Mouse (Mus musculus) frontal cortex, postnatal 25 days (tissue): ENCODE results near the gene Abhd17b.

Experiments used
- DNase-seq, 2 experiments: peaks; one replicate each; pipeline ENCODE4 v3.0.0; 2022; ENCODE audit warnings: low spot score in 2 of 2

Abhd17b gene

DNA sequence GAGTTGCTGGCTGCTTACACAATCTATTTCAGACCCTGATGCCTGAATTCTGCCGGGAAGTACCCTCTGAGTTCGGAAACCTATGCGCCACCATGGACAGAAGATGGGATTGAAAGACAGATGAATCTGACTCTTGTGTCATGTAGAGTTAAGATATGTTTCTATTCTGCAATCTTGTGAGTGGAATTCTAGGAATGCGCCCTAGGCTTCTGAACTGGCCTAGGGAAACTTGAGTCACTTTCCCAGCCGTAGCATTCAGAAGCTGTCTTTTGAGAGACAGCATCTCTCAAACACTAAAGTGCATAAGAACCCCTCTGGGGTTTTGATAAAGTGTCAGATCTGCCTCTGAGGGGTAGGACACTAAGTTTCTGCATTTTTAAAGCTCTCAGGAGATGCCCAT, 78.9 kb downstream of the Abhd17b start:
- DNase-seq, result no peak

DNA sequence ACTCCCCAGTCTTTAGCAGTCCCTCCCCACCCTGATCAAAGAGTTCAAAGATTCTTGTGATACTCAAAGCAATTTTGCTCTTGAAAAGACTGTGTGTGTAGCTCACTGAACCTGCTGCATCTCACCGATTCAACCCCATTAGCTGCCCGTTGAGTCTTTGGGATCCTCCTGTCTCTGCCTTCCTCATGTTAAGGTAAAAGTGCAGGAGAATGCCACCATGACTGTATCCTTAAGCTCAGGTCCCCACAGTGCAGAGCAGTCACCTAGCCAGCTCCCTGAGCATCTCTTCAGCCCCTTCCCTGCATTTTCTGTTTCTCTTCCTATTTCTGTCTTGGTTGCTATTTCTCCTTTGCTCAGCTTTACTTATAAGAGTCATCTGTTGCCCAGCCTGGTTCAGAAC, 80.2 kb downstream of the Abhd17b start:
- no peak for DNase-seq

DNA sequence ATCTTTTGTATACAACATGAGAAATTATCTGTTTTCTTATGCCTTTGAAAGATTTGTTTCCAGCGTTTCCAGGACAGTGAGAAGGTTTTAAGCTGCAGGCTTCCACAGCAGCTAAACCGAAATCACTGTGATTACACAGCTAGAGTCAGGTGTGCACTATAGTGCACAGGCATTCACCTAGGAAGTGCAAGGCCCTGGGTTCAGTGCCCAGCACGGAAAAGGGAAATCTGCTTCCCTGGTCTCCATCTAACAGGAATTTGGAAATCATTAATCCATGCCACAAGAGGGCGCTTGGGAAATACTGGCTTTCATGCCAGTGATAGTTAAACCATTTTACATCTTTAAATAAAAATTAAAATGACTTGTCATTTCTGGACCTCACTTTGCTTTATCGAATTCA, 81.1 kb downstream of the Abhd17b start:
- DNase-seq, result peak in 1 of 2 experiments; percentile 25
